Mouse (Mus musculus) cortical plate, adult 2 months (tissue): ENCODE measurements around the gene Mst1r.

Source experiments
- CTCF ChIP-seq: fragments of 200-500 bp; IDR thresholded peaks from 2 replicates; pipeline ENCODE4 v1.5.1; 2011; ENCODE audit warnings: mild to moderate bottlenecking, control low read depth, low read length; ENCODE audit not compliant: insufficient read depth; ENCODE audit errors: extremely low read depth
- POLR2A ChIP-seq: fragments of 200-500 bp; IDR thresholded peaks from 2 replicates; pipeline ENCODE4 v1.6.1; 2011; ENCODE audit warnings: mild to moderate bottlenecking, low read length, control low read depth; ENCODE audit not compliant: insufficient read depth; ENCODE audit errors: extremely low read depth

GRCm38 (mm10) chr9:107926920-107927420 lies 20.3 kb downstream of the Mst1r start:
- no peak for TF ChIP-seq CTCF
- no peak for TF ChIP-seq POLR2A
